Mouse (Mus musculus) right cerebral cortex, postnatal 10 days (tissue): Measurements from ENCODE around the gene Vsig10.

ENCODE experiments used
- DNase-seq, 2 experiments: peaks; one replicate each; pipeline ENCODE4 v3.0.0; 2021; ENCODE audit warnings: low spot score in 2 of 2

The Vsig10 gene

GRCm38 (mm10) chr5:117380199-117380598 is 61.3 kb downstream of the Vsig10 start:
- DNase-seq = no peak

- no peak for DNase-seq
Measured at GRCm38 (mm10) chr5:117381785-117382184, 62.9 kb downstream of the Vsig10 start.

DNA sequence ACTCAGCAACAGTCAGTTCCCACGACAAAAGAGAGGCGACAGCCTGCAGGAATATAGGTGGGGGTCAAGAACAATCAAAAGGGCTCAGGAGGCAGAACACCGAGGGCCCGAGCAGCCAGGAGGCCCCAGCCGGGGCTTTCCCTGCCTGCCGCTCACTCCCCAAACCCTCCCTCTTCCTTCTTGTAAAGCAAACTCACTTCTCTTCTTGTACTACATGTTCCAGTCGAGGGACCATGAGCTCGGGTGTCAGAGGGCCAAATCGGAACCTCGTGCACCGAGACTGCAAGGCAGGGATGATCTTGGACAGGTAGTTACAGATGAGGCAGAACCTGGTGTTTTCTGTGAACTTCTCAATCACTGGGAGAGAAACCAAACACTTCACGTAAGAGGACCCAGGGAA is 64.3 kb downstream of the Vsig10 start:
- DNase-seq = no peak

DNA sequence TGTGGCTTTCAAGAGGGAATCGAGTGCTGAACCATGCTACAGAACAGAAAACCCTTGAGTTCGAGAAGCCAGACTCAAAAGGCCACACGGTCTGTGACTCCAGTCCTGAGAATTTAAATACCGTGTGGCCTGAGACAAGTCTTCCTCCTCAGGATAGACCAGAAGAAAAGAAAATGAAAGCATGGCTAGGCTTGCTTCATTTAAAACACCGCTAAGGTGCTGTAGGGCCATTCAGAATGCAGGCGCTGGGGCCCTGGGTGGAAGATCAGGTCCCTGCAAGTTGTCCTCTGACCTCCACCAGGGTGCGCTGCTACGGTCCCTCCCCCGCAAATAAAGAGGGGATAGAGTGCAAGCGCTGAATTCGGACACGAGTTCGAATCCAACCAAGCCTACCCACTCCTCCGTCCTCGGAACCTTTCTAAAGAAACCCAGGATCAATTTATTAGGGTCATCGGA is 69.4 kb downstream of the Vsig10 start:
- peak; percentile 53 to 57 for DNase-seq

- DNase-seq = peak; percentile 97
Measured at GRCm38 (mm10) chr5:117388877-117389276, 70.0 kb downstream of the Vsig10 start, which contains the start of gene Rfc5. Rfc5 (minus strand) TSS chr5:117389047.

GRCm38 (mm10) chr5:117390895-117391294 is 72.0 kb downstream of the Vsig10 start:
- no peak for DNase-seq

DNA sequence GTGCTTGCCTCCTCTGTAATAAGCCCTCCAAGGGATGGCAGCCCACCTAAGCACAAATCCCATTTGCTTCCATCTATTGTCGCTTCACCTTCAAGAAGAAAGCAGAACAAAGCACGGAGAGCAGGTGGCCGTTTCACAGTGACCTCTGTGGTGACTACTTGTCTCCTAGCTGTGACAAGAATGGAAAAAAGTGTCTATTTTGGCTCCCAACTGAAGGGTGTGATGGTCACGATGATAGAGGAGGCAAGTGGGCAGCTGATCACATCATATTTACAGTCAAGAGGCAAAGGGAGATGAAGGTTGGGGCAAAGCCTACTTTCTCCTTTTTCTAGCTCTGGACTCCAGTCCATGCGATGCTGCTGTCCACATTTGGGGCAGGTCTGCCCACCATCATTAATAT is 77.0 kb downstream of the Vsig10 start:
- no peak for DNase-seq

- no peak for DNase-seq
Measured at GRCm38 (mm10) chr5:117396596-117397014, 77.7 kb downstream of the Vsig10 start.

GRCm38 (mm10) chr5:117397371-117397770 is 78.5 kb downstream of the Vsig10 start:
- DNase-seq = no peak

GRCm38 (mm10) chr5:117398007-117398550 is 79.2 kb downstream of the Vsig10 start:
- no peak for DNase-seq

DNA sequence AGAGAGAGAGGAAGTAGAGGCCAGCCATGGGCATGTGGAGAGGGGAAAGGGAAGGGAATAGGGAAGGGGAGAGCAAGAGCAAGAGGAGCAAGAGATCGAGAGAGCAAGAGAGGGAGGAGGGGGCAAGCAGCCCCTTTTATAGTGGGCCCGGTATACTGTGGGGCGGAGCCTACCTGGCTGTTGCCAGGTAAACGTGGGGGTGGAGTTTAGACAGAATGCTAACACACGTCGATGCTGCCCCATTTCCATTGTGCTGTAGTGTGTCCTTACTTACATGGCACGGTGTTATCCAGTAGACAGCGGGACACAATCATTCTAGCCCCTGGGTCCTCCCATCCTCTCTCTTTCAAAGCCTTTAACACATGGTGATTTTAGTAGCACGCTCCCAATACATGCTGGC is 80.4 kb downstream of the Vsig10 start:
- no peak for DNase-seq

- DNase-seq = no peak
Measured at GRCm38 (mm10) chr5:117403609-117404008, 84.7 kb downstream of the Vsig10 start.
